Mouse (Mus musculus) limb, embryonic 15.5 days (tissue): Measurements from ENCODE around the gene Ptch2. TPM values are rescaled to one million over a fixed set of nuclear protein-coding genes. Genes with fewer than 3 reads are reported as not detected.

Source experiments
- ATAC-seq: fragments of 200-750 bp; cut with Nextera tagmentation; 2 replicates; pipeline ENCODE4 v1.8.0; 2017; ENCODE audit warnings: low read depth, moderate TSS enrichment; ENCODE audit not compliant: insufficient number of reproducible peaks, low FRiP score, low TSS enrichment
- H3K27ac ChIP-seq: fragments of 300-500 bp; sonication (generic); 2 replicates; pipeline ENCODE4 v1.5.1; 2015; ENCODE audit warnings: moderate library complexity, mild to moderate bottlenecking, inconsistent platforms
- H3K27me3 ChIP-seq: fragments of 300-500 bp; sonication (generic); 2 replicates; pipeline ENCODE4 v1.6.1; 2015; ENCODE audit warnings: inconsistent platforms
- H3K36me3 ChIP-seq: fragments of 300-500 bp; sonication (generic); 2 replicates; pipeline ENCODE4 v1.6.1; 2015; ENCODE audit warnings: inconsistent platforms
- H3K4me1 ChIP-seq: fragments of 300-500 bp; sonication (generic); 2 replicates; pipeline ENCODE4 v1.6.1; 2015; ENCODE audit warnings: inconsistent platforms
- H3K4me2 ChIP-seq: fragments of 300-500 bp; sonication (generic); 2 replicates; pipeline ENCODE4 v1.6.1; 2015; ENCODE audit warnings: mild to moderate bottlenecking, inconsistent platforms
- H3K4me3 ChIP-seq: fragments of 300-500 bp; sonication (generic); 2 replicates; pipeline ENCODE4 v1.5.1; 2015; ENCODE audit warnings: mild to moderate bottlenecking, inconsistent platforms
- H3K9ac ChIP-seq: fragments of 300-500 bp; sonication (generic); 2 replicates; pipeline ENCODE4 v1.6.1; 2015; ENCODE audit warnings: inconsistent platforms
- H3K9me3 ChIP-seq: fragments of 300-500 bp; sonication (generic); 2 replicates; pipeline ENCODE4 v1.6.1; 2016; ENCODE audit warnings: inconsistent platforms
- WGBS: fragments of 180-500 bp; shearing (Covaris S2); methylation state at CpG from one replicate; pipeline ENCODE4 v1.1.7; 2015; 5-methylcytosine and 5-hydroxymethylcytosine counted together
- polyA plus RNA-seq: library from polyadenylated mRNA; unstranded; fragments of >200 nt; fragmentation: Nextera tagmentation; extraction: Ambion mirVana; gene quantifications from 2 replicates; pipeline ENCODE4 v1.2.1, GENCODE M21; 2015

The Ptch2 gene
- polyA plus RNA-seq, 1 experiment from 2014 or later: 13.7 TPM

- Histone ChIP-seq H3K4me2 (no peak overlapping the region), H3K36me3 (peaks cover 38% of the 10 kb centered on the region), H3K4me3 (no peak overlapping the region), H3K27ac (0 out of 2 replicates have a peak overlapping the region, but pooled peaks have one; percentile 33), H3K9me3 (no peaks in the 10 kb centered on the region), H3K4me1 (peaks cover 7% of the 10 kb centered on the region), H3K9ac (no peak overlapping the region), H3K27me3 (no peaks in the 10 kb centered on the region)
- WGBS: 77% methylated on average over 18 of the region's 18 CpGs
- ATAC-seq: no peak
These were observed 52.3 kb downstream of the Ptch2 start for GRCm38 (mm10) chr4:117148047-117148713.

- 0 out of 2 replicates have a peak overlapping the region, but pooled peaks have one; percentile 33 for H3K27ac ChIP-seq
These were observed 52.9 kb downstream of the Ptch2 start for GRCm38 (mm10) chr4:117148815-117149214.

GRCm38 (mm10) chr4:117149291-117150211 is 53.7 kb downstream of the Ptch2 start:
- no peaks in the 10 kb centered on the region for H3K9me3 ChIP-seq
- no peaks in the 10 kb centered on the region for H3K27me3 ChIP-seq
- 66% methylated on average over 6 of the region's 6 CpGs for WGBS
- H3K4me3 ChIP-seq: no peak overlapping the region
- peaks cover 20% of the 10 kb centered on the region for H3K4me1 ChIP-seq
- no peak overlapping the region for H3K4me2 ChIP-seq
- ATAC-seq: no peak
- peaks cover 51% of the 10 kb centered on the region for H3K36me3 ChIP-seq
- H3K9ac ChIP-seq: no peak overlapping the region
- H3K27ac ChIP-seq: 0 out of 2 replicates have a peak overlapping the region, but pooled peaks have one; percentile 33

More at GRCm38 (mm10) chr4:117148815-117149214, 52.9 kb downstream of the Ptch2 start:
- 67% methylated on average over 24 of the region's 24 CpGs for WGBS
- Histone ChIP-seq H3K27me3 (no peaks in the 10 kb centered on the region), H3K4me1 (peaks cover 13% of the 10 kb centered on the region), H3K9ac (no peak overlapping the region), H3K9me3 (no peaks in the 10 kb centered on the region), H3K4me2 (no peak overlapping the region), H3K36me3 (peaks cover 44% of the 10 kb centered on the region), H3K4me3 (no peak overlapping the region)
- ATAC-seq: no peak

- ATAC-seq: no peak
- H3K9ac ChIP-seq: no peak overlapping the region
- 84% methylated on average over 6 of the region's 6 CpGs for WGBS
- no peak overlapping the region for H3K27ac ChIP-seq
- no peak overlapping the region for H3K4me3 ChIP-seq
- H3K9me3 ChIP-seq: no peaks in the 10 kb centered on the region
- H3K4me2 ChIP-seq: no peak overlapping the region
- H3K36me3 ChIP-seq: peaks cover 51% of the 10 kb centered on the region
- peaks cover 25% of the 10 kb centered on the region for H3K4me1 ChIP-seq
- no peaks in the 10 kb centered on the region for H3K27me3 ChIP-seq
These were observed 54.4 kb downstream of the Ptch2 start for GRCm38 (mm10) chr4:117150212-117150733.

GRCm38 (mm10) chr4:117151416-117151815 is 55.5 kb downstream of the Ptch2 start:
- Histone ChIP-seq H3K27ac (no peak overlapping the region), H3K4me1 (peaks cover 25% of the 10 kb centered on the region), H3K4me3 (no peak overlapping the region), H3K9me3 (no peaks in the 10 kb centered on the region), H3K36me3 (peaks cover 51% of the 10 kb centered on the region), H3K27me3 (no peaks in the 10 kb centered on the region), H3K9ac (no peak overlapping the region), H3K4me2 (no peak overlapping the region)
- 87% methylated on average over 1 of the region's 1 CpGs for WGBS
- ATAC-seq: no peak

- no peak overlapping the region for H3K4me3 ChIP-seq
- 82% methylated on average over 5 of the region's 5 CpGs for WGBS
These were observed 56.8 kb downstream of the Ptch2 start for GRCm38 (mm10) chr4:117152714-117153113.

GRCm38 (mm10) chr4:117155020-117155791 is 59.3 kb downstream of the Ptch2 start:
- H3K36me3 ChIP-seq: peaks cover 46% of the 10 kb centered on the region
- H3K4me1 ChIP-seq: peaks cover 25% of the 10 kb centered on the region
- ATAC-seq: no peak
- H3K4me3 ChIP-seq: peak overlapping the region; percentile 69
- 1% methylated on average over 44 of the region's 44 CpGs for WGBS
- peak overlapping the region; percentile 70 for H3K4me2 ChIP-seq
- H3K27me3 ChIP-seq: no peaks in the 10 kb centered on the region
- H3K9me3 ChIP-seq: no peaks in the 10 kb centered on the region
- peak overlapping the region; percentile 95 for H3K9ac ChIP-seq
- H3K27ac ChIP-seq: peak overlapping the region; percentile 95

More at GRCm38 (mm10) chr4:117152714-117153113, 56.8 kb downstream of the Ptch2 start:
- ATAC-seq: no peak
- H3K4me1 ChIP-seq: peaks cover 25% of the 10 kb centered on the region
- no peak overlapping the region for H3K4me2 ChIP-seq
- H3K27ac ChIP-seq: no peak overlapping the region; the same call in 1 of the 2 replicates
- no peaks in the 10 kb centered on the region for H3K9me3 ChIP-seq
- no peaks in the 10 kb centered on the region for H3K27me3 ChIP-seq
- H3K36me3 ChIP-seq: peaks cover 51% of the 10 kb centered on the region
- H3K9ac ChIP-seq: no peak overlapping the region

GRCm38 (mm10) chr4:117155792-117156355 is 60.0 kb downstream of the Ptch2 start, which contains the start of gene Rps8:
Gene Rps8 (minus strand): TSS chr4:117156243.
- H3K27ac ChIP-seq: peak within 1 kb of the TSS; percentile 95
- ATAC-seq: peak; percentile 90
- 0% methylated on average over 52 of the region's 52 CpGs for WGBS
- H3K27me3 ChIP-seq: no peaks in the 10 kb centered on the region
- no peaks in the 10 kb centered on the region for H3K9me3 ChIP-seq
- H3K4me1 ChIP-seq: peaks cover 25% of the 10 kb centered on the region
- peak within 1 kb of the TSS; percentile 95 for H3K9ac ChIP-seq
- peaks cover 44% of the 10 kb centered on the region for H3K36me3 ChIP-seq
- peak within 1 kb of the TSS; percentile 70 for H3K4me2 ChIP-seq
- H3K4me3 ChIP-seq: peak within 1 kb of the TSS; percentile 69

GRCm38 (mm10) chr4:117156372-117156771 is 60.5 kb downstream of the Ptch2 start:
- Histone ChIP-seq H3K9ac (no peak overlapping the region; the same call in 1 of the 2 replicates), H3K4me1 (peaks cover 25% of the 10 kb centered on the region), H3K36me3 (peaks cover 44% of the 10 kb centered on the region)

GRCm38 (mm10) chr4:117159666-117160065 is 63.8 kb downstream of the Ptch2 start:
- peaks cover 39% of the 10 kb centered on the region for H3K36me3 ChIP-seq
- WGBS: 76% methylated on average over 10 of the region's 10 CpGs

More at GRCm38 (mm10) chr4:117156372-117156771, 60.5 kb downstream of the Ptch2 start:
- H3K4me2 ChIP-seq: peak overlapping the region; percentile 70
- H3K27ac ChIP-seq: peak overlapping the region; percentile 95
- H3K9me3 ChIP-seq: no peaks in the 10 kb centered on the region
- H3K27me3 ChIP-seq: no peaks in the 10 kb centered on the region
- H3K4me3 ChIP-seq: peak overlapping the region; percentile 69
- 27% methylated on average over 6 of the region's 6 CpGs for WGBS
- ATAC-seq: no peak

GRCm38 (mm10) chr4:117161183-117161582 is 65.3 kb downstream of the Ptch2 start:
- H3K4me3 ChIP-seq: no peak overlapping the region
- H3K9ac ChIP-seq: no peak overlapping the region
- 62% methylated on average over 4 of the region's 4 CpGs for WGBS
- no peaks in the 10 kb centered on the region for H3K4me1 ChIP-seq
- H3K36me3 ChIP-seq: peaks cover 55% of the 10 kb centered on the region
- no peak overlapping the region for H3K4me2 ChIP-seq
- H3K27ac ChIP-seq: no peak overlapping the region
- no peak for ATAC-seq
- no peaks in the 10 kb centered on the region for H3K27me3 ChIP-seq
- H3K9me3 ChIP-seq: no peaks in the 10 kb centered on the region

More at GRCm38 (mm10) chr4:117159666-117160065, 63.8 kb downstream of the Ptch2 start:
- no peaks in the 10 kb centered on the region for H3K27me3 ChIP-seq
- no peak for ATAC-seq
- H3K27ac ChIP-seq: no peak overlapping the region
- H3K9me3 ChIP-seq: no peaks in the 10 kb centered on the region
- no peak overlapping the region for H3K4me2 ChIP-seq
- no peak overlapping the region for H3K9ac ChIP-seq
- H3K4me1 ChIP-seq: peaks cover 4% of the 10 kb centered on the region; the same call in 1 of the 2 replicates
- H3K4me3 ChIP-seq: no peak overlapping the region
